Mouse (Mus musculus) spleen, adult 2 months (tissue): ENCODE results near the gene Sobp.

Experiments
- CTCF ChIP-seq: fragments of 200-500 bp; IDR thresholded peaks from 2 replicates; pipeline ENCODE4 v1.5.1; 2011; ENCODE audit warnings: mild to moderate bottlenecking, inconsistent platforms; ENCODE audit not compliant: insufficient read depth, insufficient read length, insufficient replicate concordance; ENCODE audit errors: extremely low read depth
- POLR2A ChIP-seq: fragments of 200-500 bp; IDR thresholded peaks from 2 replicates; pipeline ENCODE4 v1.6.1; 2011; ENCODE audit warnings: low read depth, low read length, inconsistent platforms

DNA sequence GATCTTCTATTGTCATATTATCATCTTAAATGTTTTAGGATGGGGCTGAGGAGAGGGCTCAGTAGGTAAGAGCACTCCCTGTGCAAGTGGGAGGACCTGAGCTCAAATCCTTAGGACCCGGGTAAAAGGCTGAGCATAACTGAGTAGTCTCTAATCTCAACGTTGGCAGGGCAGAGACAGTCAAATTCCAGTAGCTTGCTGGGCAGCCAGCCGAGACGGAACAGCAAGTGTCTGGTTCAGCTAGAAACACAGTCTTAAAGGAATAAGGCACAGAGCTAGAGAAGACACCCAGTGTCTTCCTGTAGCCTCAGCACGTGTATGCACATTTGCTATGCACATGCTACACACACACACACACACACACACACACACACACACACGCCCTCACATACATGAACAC, 75.1 kb downstream of the Sobp start:
- TF ChIP-seq CTCF (no peak), POLR2A (no peak)
